Mouse (Mus musculus): Measurements from ENCODE around the gene Mgl2.

DNA sequence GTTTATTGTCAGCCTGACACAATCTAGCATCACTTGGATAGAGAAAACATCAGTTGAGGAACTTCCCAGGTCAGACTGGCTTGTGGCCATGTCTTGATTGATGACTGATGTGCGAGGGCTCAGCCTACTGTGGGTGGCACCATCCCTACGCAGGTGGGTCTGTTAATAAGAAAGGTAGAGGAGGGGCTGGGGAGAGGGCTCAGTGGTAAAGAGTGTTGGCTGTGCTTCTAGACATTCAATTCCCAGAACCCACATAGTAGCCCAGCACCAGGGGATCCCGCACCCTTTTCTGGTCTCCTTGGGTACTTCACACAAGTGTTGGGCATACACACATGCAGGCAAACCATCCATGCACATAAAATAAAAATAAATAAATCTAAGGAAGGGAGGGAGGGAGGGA is 14.2 kb upstream of the Mgl2 start:
- TF ChIP-seq CTCF (IDR thresholded peaks at IDR 0.05; ENCODE audit: low read depth, low read length) = no peak
- no peak for TF ChIP-seq POLR2A (IDR thresholded peaks at IDR 0.05; ENCODE audit: insufficient read depth, low read length)
- TF ChIP-seq EP300 (IDR thresholded peaks at IDR 0.05; ENCODE audit: insufficient read depth, low read depth, low read length) = no peak

All from ES-Bruce4 (cell line).